Mouse (Mus musculus) frontal cortex, postnatal 14 days (tissue): ENCODE results near the gene Esp8.
"Not testable (repeated sequence)": the region's sequence is repeated elsewhere in the genome, so short reads cannot be mapped to it uniquely, and the experiment has no call there.

Experiments used
- DNase-seq, 2 experiments: peaks; one replicate each; pipeline ENCODE4 v3.0.0; 2022; ENCODE audit warnings: low spot score in 2 of 2

The Esp8 gene

DNA sequence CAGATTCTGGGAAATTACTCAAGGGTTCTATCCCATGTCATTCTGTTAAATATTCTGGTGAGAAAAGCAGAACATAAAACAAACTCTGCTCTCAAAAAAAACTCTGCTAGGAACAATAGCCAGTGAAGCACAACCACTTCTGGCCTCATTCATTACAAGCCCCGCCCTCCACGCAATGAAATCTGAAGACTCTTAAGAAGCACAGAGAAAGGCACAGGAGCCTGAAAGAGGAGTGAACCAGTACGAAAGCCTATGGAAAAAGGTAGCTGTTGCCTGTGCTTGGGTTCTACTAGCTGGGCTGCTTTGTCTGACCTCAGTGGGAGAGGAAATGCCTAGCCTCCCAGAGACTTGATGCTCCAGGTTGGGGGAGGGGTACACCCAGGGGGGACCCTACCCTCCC lies at the start of gene Esp8:
Gene Esp8 (plus strand): TSS at position 205 of the 400 bp plus-strand sequence.
- no peak for DNase-seq

DNA sequence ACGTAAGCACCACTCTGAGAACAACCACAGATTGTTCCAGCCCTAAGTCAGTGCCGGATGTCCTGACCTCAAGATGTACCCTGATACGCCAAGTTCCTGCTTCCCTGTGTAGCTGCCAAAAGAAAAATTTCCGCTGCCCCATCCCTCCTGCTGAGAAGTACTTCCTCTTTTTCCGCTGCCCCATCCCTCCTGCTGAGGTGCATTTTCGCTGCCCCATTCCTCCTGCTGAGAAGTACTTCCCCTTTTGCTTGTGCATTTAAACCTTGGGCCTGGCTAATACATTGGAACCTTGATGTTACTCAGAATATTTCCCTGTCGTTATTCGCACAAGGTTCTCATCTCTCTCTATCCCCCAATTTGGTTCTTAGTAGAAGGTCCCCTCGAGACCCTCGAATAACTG lies 36.3 kb upstream of the Esp8 start:
- not testable (repeated sequence) for DNase-seq

DNA sequence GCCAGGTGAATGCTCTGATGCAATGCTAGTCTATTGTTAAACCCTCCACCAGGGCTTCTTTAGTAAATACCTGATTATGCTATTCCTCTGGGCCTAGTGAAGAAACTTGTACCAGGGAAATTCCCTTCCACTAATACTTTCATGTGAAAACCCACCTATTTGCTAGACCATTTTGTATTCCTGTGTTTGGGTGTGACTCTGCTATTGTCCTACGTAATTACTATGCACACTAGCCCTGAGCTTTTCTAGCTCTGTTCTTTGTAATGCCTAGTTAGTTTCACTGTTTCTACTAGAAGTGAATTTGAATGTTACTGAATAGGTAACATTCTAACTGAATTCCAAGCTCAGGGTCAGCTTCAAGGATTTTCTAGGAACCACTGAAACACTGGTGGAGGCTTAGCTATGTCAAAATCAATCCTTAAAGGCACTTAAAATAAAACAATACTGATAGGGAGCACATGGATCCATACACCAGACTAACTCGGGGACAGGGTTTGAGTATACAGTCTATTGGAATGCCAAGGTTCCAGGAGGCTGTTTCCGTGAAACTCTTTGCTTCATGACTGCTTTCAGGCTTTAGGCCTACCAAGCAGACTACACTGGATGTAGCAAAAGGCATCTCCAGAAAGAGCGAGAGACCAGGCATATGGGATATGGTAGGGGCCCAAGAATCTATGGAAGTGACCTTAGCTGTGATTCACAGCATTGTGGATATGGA lies 24.2 kb upstream of the Esp8 start:
- not testable (repeated sequence) for DNase-seq

DNA sequence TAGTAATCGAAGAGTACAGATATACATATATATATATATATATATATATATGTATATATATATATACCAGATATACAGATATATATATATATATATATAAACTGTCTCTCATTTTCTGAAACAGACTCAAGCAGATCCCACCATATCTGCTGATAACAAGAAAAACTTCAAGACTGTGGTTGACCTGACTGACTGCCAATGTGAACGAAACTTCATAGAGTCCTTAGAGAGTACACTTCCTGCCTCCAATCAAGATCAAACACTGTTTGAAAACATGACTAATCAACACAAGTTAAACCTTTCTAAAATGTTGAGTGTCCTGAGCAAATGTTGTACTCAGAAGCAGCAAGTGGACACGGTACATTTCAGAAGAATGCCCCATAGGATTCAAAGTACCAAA lies 10.0 kb downstream of the Esp8 start:
- no peak for DNase-seq

DNA sequence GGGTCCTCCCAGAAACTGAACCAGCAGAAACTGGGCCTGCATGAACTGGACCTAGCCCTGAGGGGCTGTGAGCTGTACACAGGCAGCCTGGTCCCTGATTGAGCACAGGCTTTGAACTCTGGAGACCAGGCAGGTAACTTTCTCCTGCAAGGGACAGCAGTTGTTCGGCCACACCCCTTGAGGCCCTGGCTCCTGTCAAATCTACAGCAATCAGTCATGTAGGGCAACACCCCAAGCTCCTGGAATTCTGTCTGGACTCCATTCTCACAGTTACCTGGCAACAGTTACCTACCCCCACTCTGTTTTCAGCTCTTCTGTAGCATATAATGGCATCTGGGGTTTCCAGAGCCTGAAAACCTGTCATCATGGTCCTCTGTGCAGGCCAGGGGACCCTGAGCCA lies 11.3 kb downstream of the Esp8 start:
- no peak for DNase-seq

DNA sequence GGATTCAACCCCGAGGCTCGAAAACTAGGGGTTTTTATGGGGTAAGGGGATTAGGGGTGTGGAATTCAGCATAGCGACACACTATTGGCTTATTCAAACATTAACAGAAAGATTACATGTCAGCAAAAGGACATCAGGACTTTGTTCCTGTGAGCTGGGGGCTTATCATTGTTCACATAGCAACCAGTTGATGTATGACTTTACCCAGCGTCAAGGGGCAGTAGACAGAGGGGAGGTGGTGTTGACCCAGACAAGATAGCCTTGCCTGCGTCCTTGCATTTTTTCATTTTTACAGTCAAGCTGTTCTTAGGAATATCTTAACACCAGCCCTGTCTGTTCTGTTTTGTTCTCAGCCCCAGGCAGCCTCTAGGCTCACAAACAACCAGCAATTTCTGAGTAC lies 27.2 kb downstream of the Esp8 start:
- DNase-seq = not testable (repeated sequence)

DNA sequence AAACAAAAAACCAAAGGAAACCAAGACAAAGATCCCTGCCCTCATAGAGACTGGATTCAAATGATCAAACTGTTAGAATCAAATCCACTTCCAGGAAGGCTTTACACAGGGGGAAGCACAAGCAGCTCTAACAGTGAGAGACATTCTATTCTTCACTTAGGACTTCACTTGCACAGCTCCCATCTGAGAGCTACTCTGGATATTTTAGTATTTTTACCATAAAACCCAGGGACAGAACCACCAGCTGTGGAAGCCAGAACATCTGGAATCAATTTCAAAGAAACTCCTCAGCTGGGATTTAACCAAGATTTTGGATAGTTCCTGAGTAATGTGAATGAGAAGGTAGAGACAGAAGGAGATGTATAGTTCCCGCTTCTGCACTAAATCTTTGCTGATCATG lies 33.6 kb downstream of the Esp8 start:
- no peak for DNase-seq

DNA sequence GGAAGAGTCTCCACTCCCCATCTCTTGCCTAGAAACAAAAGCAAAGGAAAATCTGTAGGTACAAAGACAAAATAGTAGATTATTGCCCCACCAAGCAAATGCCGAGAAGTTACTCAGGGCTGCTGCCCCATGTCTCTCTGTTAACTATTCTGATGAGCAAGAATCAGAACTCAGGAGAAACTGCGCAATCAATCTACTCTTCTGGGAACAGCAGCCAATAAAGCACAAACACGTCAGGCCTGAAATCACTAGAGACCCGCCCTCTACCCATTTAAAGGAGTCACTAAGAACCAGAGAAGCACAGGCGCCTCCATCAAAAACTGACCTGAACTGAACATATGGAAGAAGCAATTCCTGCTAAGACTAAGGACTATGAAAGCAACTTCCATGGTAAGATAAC lies 41.4 kb downstream of the Esp8 start, which contains the start of gene Esp6:
Gene Esp6 (plus strand): TSS at position 301 of the 400 bp plus-strand sequence.
- DNase-seq = no peak
